Mouse (Mus musculus) megakaryocyte, embryonic 14.5 days (primary cell): ENCODE data around the gene Vwa7.

Experiments used
- FLI1 ChIP-seq: IDR thresholded peaks from 2 replicates; pipeline ENCODE4 v1.6.1; 2012; ENCODE audit warnings: low read length, inconsistent platforms, mixed read lengths
- GATA1 ChIP-seq: IDR thresholded peaks from 3 replicates; pipeline ENCODE4 v1.6.1; 2012; ENCODE audit warnings: mixed read lengths, low read length, inconsistent platforms, borderline replicate concordance

GRCm38 (mm10) chr17:35050126-35050750 is 33.9 kb downstream of the Vwa7 start:
- TF ChIP-seq GATA1 (no peak), FLI1 (no peak)
